Mouse (Mus musculus): ENCODE results near the gene Taf15.

- no peak for TF ChIP-seq CTCF (IDR thresholded peaks at IDR 0.05; ENCODE audit: low read depth)
- TF ChIP-seq EP300 (IDR thresholded peaks at IDR 0.05; ENCODE audit: low read depth) = no peak
These were observed 77.3 kb downstream of the Taf15 start for GRCm38 (mm10) chr11:83550186-83550632.

Data from liver, embryonic 14.5 days (tissue).